Mouse (Mus musculus) left cerebral cortex, adult 2 months (tissue): ENCODE measurements around the gene Rbm5. TPM values are rescaled to one million over a fixed set of nuclear protein-coding genes. Genes with fewer than 3 reads are reported as not detected.
A peak's percentile ranks its signal among the peaks of the same experiment; 100 is the strongest.

Source experiments
- DNase-seq, 2 experiments: peaks; one replicate each; pipeline ENCODE4 v3.0.0; 2021 to 2022; ENCODE audit warnings: low spot score in 2 of 2, mixed read lengths in 1 of 2; ENCODE audit errors: extremely low spot score in 1 of 2
- H3K27ac ChIP-seq: fragments of 200-600 bp; 2 replicates; pipeline ENCODE4 v1.8.1; 2022
- H3K4me3 ChIP-seq: fragments of 200-600 bp; 2 replicates; pipeline ENCODE4 v1.8.1; 2022
- CTCF ChIP-seq: fragments of 200-600 bp; IDR thresholded peaks from 2 replicates; pipeline ENCODE4 v1.8.1; 2022; ENCODE audit warnings: antibody characterized with exemption, mild to moderate bottlenecking, moderate library complexity
- intact Hi-C: fragments of 180-260 bp; cut with DNase I; formaldehyde crosslinking; loops from one replicate; pipeline ENCODE4 v1.15.1; 2025
- long read RNA-seq, 2 experiments: library from polyadenylated mRNA; stranded (forward); transcript quantifications; one replicate each; pipeline ENCODE4 v2.0.0; 2021; ENCODE audit warnings: borderline mapping rate in 2 of 2
- total RNA-seq, 2 experiments: library from RNA; stranded (reverse); gene quantifications; 2 replicates each; pipeline ENCODE4 v1.2.3; 2021

Rbm5 gene
- total RNA-seq = 100 to 1,000 TPM; 146 to 147 TPM
- long read RNA-seq, experiment 1, full-length matches to known transcripts = 72 of 105 reads
- long read RNA-seq, experiment 1, partial matches to known transcripts = 13 of 105 reads
- long read RNA-seq, experiment 1, other reads (novel, unspliced or antisense) = 20 of 105 reads
- long read RNA-seq, experiment 2, full-length matches to known transcripts = 49 of 85 reads
- long read RNA-seq, experiment 2, partial matches to known transcripts = 18 of 85 reads
- long read RNA-seq, experiment 2, other reads (novel, unspliced or antisense) = 18 of 85 reads

GRCm38 (mm10) chr9:107770374-107771290 lies at the start of gene Rbm5:
Gene Rbm5, minus strand, starts transcription at chr9:107770996.
- H3K27ac ChIP-seq = peak within 1 kb of the TSS; percentile 99
- peak within 1 kb of the TSS; percentile 97 for H3K4me3 ChIP-seq
- intact Hi-C loops = no loop called here
- DNase-seq = peak; percentile 93
- TF ChIP-seq CTCF = no peak

- peak; percentile 11 for TF ChIP-seq CTCF
- DNase-seq = no peak
- Histone ChIP-seq H3K4me3 (no peak overlapping the region), H3K27ac (no peak overlapping the region)
- intact Hi-C loops = no loop called here
Measured at GRCm38 (mm10) chr9:107812132-107812531, 41.3 kb upstream of the Rbm5 start.

- TF ChIP-seq CTCF = no peak
- Histone ChIP-seq H3K4me3 (no peak overlapping the region), H3K27ac (no peak overlapping the region)
- intact Hi-C loops = no loop called here
- DNase-seq = no peak
Measured at GRCm38 (mm10) chr9:107810985-107811384, 40.2 kb upstream of the Rbm5 start.

GRCm38 (mm10) chr9:107791714-107792113 lies 20.9 kb upstream of the Rbm5 start:
- DNase-seq = no peak
- Histone ChIP-seq H3K27ac (no peak overlapping the region), H3K4me3 (no peak overlapping the region)
- no peak for TF ChIP-seq CTCF
- intact Hi-C loops = no loop called here

GRCm38 (mm10) chr9:107782536-107783203 lies 11.9 kb upstream of the Rbm5 start:
- no peak overlapping the region for H3K4me3 ChIP-seq
- peak overlapping the region; percentile 65 for H3K27ac ChIP-seq
- no peak for TF ChIP-seq CTCF
- intact Hi-C loops = no loop called here
- no peak for DNase-seq

- intact Hi-C loops = no loop called here
- Histone ChIP-seq H3K27ac (peak overlapping the region; percentile 20; the same call in 1 of the 2 replicates), H3K4me3 (no peak overlapping the region)
- TF ChIP-seq CTCF = no peak
- no peak for DNase-seq
Measured at GRCm38 (mm10) chr9:107776809-107777208, 6.0 kb upstream of the Rbm5 start.

GRCm38 (mm10) chr9:107774411-107774810 lies 3.6 kb upstream of the Rbm5 start:
- H3K4me3 ChIP-seq = no peak overlapping the region
- intact Hi-C loops = no loop called here
- TF ChIP-seq CTCF = no peak
- H3K27ac ChIP-seq = no peak overlapping the region
- DNase-seq = no peak

GRCm38 (mm10) chr9:107771782-107772181 lies 986 bp upstream of the Rbm5 start:
- no peak for TF ChIP-seq CTCF
- Histone ChIP-seq H3K27ac (no peak overlapping the region), H3K4me3 (no peak overlapping the region)
- no peak for DNase-seq
- intact Hi-C loops = no loop called here

GRCm38 (mm10) chr9:107770037-107770373 lies 791 bp downstream of the Rbm5 start:
- H3K27ac ChIP-seq = peak overlapping the region; percentile 99
- DNase-seq = no peak
- H3K4me3 ChIP-seq = peak overlapping the region; percentile 97
- no peak for TF ChIP-seq CTCF
- intact Hi-C loops = no loop called here

GRCm38 (mm10) chr9:107769445-107770000 lies 1.3 kb downstream of the Rbm5 start:
- TF ChIP-seq CTCF = peak; percentile 17
- Histone ChIP-seq H3K4me3 (peak overlapping the region; percentile 97), H3K27ac (peak overlapping the region; percentile 99; the same call in 1 of the 2 replicates)
- DNase-seq = no peak
- intact Hi-C loops = loop anchor here (2.0 kb wide), 1 partner anchor 21 kb away; no protein-coding TSS in a partner anchor

- no peak overlapping the region; the same call in 1 of the 2 replicates for H3K27ac ChIP-seq
- DNase-seq = no peak
- intact Hi-C loops = loop anchor here (2.0 kb wide), 1 partner anchor 20 kb away; no protein-coding TSS in a partner anchor
- peak overlapping the region; percentile 97 for H3K4me3 ChIP-seq
- no peak for TF ChIP-seq CTCF
Measured at GRCm38 (mm10) chr9:107768851-107769250, 1.9 kb downstream of the Rbm5 start.

GRCm38 (mm10) chr9:107759593-107759992 lies 11.2 kb downstream of the Rbm5 start:
- TF ChIP-seq CTCF = no peak
- intact Hi-C loops = no loop called here
- H3K4me3 ChIP-seq = no peak overlapping the region
- no peak for DNase-seq
- H3K27ac ChIP-seq = no peak overlapping the region
